Mouse (Mus musculus) adrenal gland, postnatal 14 days (tissue): ENCODE measurements around the gene Igf2bp1. TPM values are rescaled to one million over a fixed set of nuclear protein-coding genes. Genes with fewer than 3 reads are reported as not detected.

ENCODE experiments used
- microRNA-seq, 2 experiments: library from miRNA; unstranded; fragments of <30 nt; microRNA quantifications; one replicate each; pipeline ENCODE4 v1.2.0; 2021
- total RNA-seq: library from RNA; stranded (reverse); gene quantifications from 2 replicates; pipeline ENCODE4 v1.2.3, GENCODE M21; 2021

Gene Igf2bp1
- total RNA-seq, 1 experiment from 2014 or later: 5.0 TPM

Small RNA genes within 50 kb of the gene (microRNA-seq; reads per million reads assigned to microRNA genes)
- 0 reads per million in 2 experiments for gene Mir3063

Other genes with a start within 250 kb of the Igf2bp1 start
- gene Phospho1, start 181.4 kb downstream of the Igf2bp1 start, total RNA-seq: 269 and 312 TPM in 2 replicates
- gene Gngt2, start 168.7 kb downstream of the Igf2bp1 start, total RNA-seq: 30.3 and 31.4 TPM in 2 replicates
- 15.6 and 20.9 TPM in 2 replicates for gene Abi3, start 163.5 kb downstream of the Igf2bp1 start, total RNA-seq
- not detected in 2 replicates for gene B4galnt2, start 91.0 kb downstream of the Igf2bp1 start, total RNA-seq
- gene Gip, start 18.6 kb upstream of the Igf2bp1 start, total RNA-seq: not detected in 2 replicates
- gene Snf8, start 28.9 kb upstream of the Igf2bp1 start, total RNA-seq: 77.7 and 79.2 TPM in 2 replicates
- gene Ube2z, start 59.4 kb upstream of the Igf2bp1 start, total RNA-seq: 43.8 and 45.2 TPM in 2 replicates
- 244 and 262 TPM in 2 replicates for gene Atp5g1, start 69.7 kb upstream of the Igf2bp1 start, total RNA-seq
- not detected in 2 replicates for gene Calcoco2, start 106.0 kb upstream of the Igf2bp1 start, total RNA-seq
- gene Ttll6, start 127.8 kb upstream of the Igf2bp1 start, total RNA-seq: not detected in 2 replicates
- not detected in 2 replicates for gene Hoxb13, start 188.4 kb upstream of the Igf2bp1 start, total RNA-seq